Mouse (Mus musculus): ENCODE measurements around the gene Olfr1217.

GRCm38 (mm10) chr2:89031965-89032364 is at the start of gene Olfr1217:
- TF ChIP-seq CTCF (IDR thresholded peaks at IDR 0.05) (no peak), EP300 (IDR thresholded peaks at IDR 0.05) (no peak)

All from lung, postnatal 0 days (tissue).